Mouse (Mus musculus) cortical plate, adult 2 months (tissue): ENCODE data around the gene Herc4.
"Not testable (repeated sequence)": the region's sequence is repeated elsewhere in the genome, so short reads cannot be mapped to it uniquely, and the experiment has no call there.

Experiments used
- CTCF ChIP-seq: fragments of 200-500 bp; IDR thresholded peaks from 2 replicates; pipeline ENCODE4 v1.5.1; 2011; ENCODE audit warnings: mild to moderate bottlenecking, control low read depth, low read length; ENCODE audit not compliant: insufficient read depth; ENCODE audit errors: extremely low read depth
- POLR2A ChIP-seq: fragments of 200-500 bp; IDR thresholded peaks from 2 replicates; pipeline ENCODE4 v1.6.1; 2011; ENCODE audit warnings: mild to moderate bottlenecking, low read length, control low read depth; ENCODE audit not compliant: insufficient read depth; ENCODE audit errors: extremely low read depth

GRCm38 (mm10) chr10:63351099-63351498 lies 107.5 kb downstream of the Herc4 start:
- not testable (repeated sequence) for TF ChIP-seq CTCF, POLR2A
